ENCODE assay signal across 8 mouse cellular contexts in genomic region chr8:120537207-120537817, GRCm38 (mm10). TPM values are rescaled to one million over a fixed set of nuclear protein-coding genes. Genes with fewer than 3 reads are reported as not detected.
DNase-seq lines count a peak whose midpoint lies in the region; ATAC-seq lines count a peak whose summit lies in the region.

No protein-coding gene starts in this region.

- H3K27ac ChIP-seq in intestine, embryonic 16.5 days (ENCODE audit: low read length) = peak overlapping the region; percentile 94
- H3K27ac ChIP-seq in liver, embryonic 12.5 days = peak overlapping the region; percentile 94

- H3K4me3 ChIP-seq in intestine, embryonic 16.5 days (ENCODE audit: low read length) = peak overlapping the region; percentile 68
- peak overlapping the region; percentile 88 for H3K4me3 ChIP-seq in liver, embryonic 12.5 days

- H3K4me2 ChIP-seq in intestine, embryonic 16.5 days (ENCODE audit: low read depth, low read length) = peak overlapping the region; percentile 99
- peak overlapping the region; percentile 100 for H3K4me2 ChIP-seq in liver, embryonic 12.5 days

- peak; percentile 71 for DNase-seq in layer of hippocampus, adult 9-11 months
- DNase-seq in layer of hippocampus, adult 9-10 months (ENCODE audit: low spot score) = no peak
- DNase-seq in cerebellum, postnatal 36 days = peak; percentile 78 to 85
- DNase-seq in naive thymus-derived CD4-positive, alpha-beta T cell, adult 2 months (ENCODE audit: low read depth) = peak; percentile 86
- peak; percentile 83 for DNase-seq in splenic B cell, adult 2 months (ENCODE audit: low read depth, low spot score)

- peak; percentile 18 for ATAC-seq in granulocyte monocyte progenitor cell, adult 5-6 weeks (replicated peaks; ENCODE audit: poor library complexity, severe bottlenecking)
- peak; percentile 76 for ATAC-seq in intestine, embryonic 16.5 days
- ATAC-seq in liver, embryonic 12.5 days = peak; percentile 82

- H3K36me3 ChIP-seq in intestine, embryonic 16.5 days (ENCODE audit: control insufficient read depth, insufficient read depth, low read length) = no peaks in the 10 kb centered on the region
- H3K36me3 ChIP-seq in liver, embryonic 12.5 days = 0 out of 2 replicates have a peak, but pooled peaks cover 3% of the 10 kb centered on the region
- no peaks in the 10 kb centered on the region for H3K36me3 ChIP-seq in splenic B cell, adult 2 months (ENCODE audit: control insufficient read depth, insufficient read depth, low read length, poor library complexity, severe bottlenecking)

- H3K9ac ChIP-seq in intestine, embryonic 16.5 days (ENCODE audit: low read depth, low read length) = peak overlapping the region; percentile 70
- peak overlapping the region; percentile 93 for H3K9ac ChIP-seq in liver, embryonic 12.5 days

- peaks cover 81% of the 10 kb centered on the region for H3K4me1 ChIP-seq in intestine, embryonic 16.5 days (ENCODE audit: control insufficient read depth, insufficient read depth, low read length)
- H3K4me1 ChIP-seq in liver, embryonic 12.5 days = peaks cover 92% of the 10 kb centered on the region

- WGBS in intestine, embryonic 16.5 days = under 1% methylated on average over 71 of the region's 79 CpGs
- 1% methylated on average over 79 of the region's 79 CpGs for WGBS in liver, embryonic 12.5 days (ENCODE audit: insufficient replicate concordance)

- no peaks in the 10 kb centered on the region for H3K27me3 ChIP-seq in intestine, embryonic 16.5 days (replicated peaks; ENCODE audit: control insufficient read depth, insufficient read depth, low read length)
- H3K27me3 ChIP-seq in liver, embryonic 12.5 days (replicated peaks) = no peaks in the 10 kb centered on the region
- H3K27me3 ChIP-seq in splenic B cell, adult 2 months (ENCODE audit: control insufficient read depth, insufficient read depth, low read length, poor library complexity, severe bottlenecking) = no peaks in the 10 kb centered on the region

- H3K9me3 ChIP-seq in intestine, embryonic 16.5 days (ENCODE audit: control insufficient read depth, low read length) = no peaks in the 10 kb centered on the region
- H3K9me3 ChIP-seq in liver, embryonic 12.5 days (replicated peaks) = no peaks in the 10 kb centered on the region

RNA-seq across cellular contexts. Expression of gene Gins2, which starts 51.8 kb away (rescaled TPM):
- 54.6 and 81.8 TPM in 2 replicates for total RNA-seq in granulocyte monocyte progenitor cell, adult 5-6 weeks (2014; fragmentation: Nextera tagmentation)
- 42.4 and 47.6 TPM in 2 replicates for total RNA-seq in granulocyte monocyte progenitor cell, adult 5-6 weeks (2017)
- polyA plus RNA-seq in intestine, embryonic 16.5 days (2015; fragmentation: Nextera tagmentation; extraction: Ambion mirVana) = 75.1 and 87.5 TPM in 2 replicates
- 77.5 and 81.2 TPM in 2 replicates for polyA plus RNA-seq in liver, embryonic 12.5 days (2016; fragmentation: Nextera tagmentation; extraction: Ambion mirVana)

Comparison
In these comparisons a context has a peak if more than half of its experiments do, and no peak if none do; other contexts are left out.
1. ATAC-seq: peak in every context shown above with its lines; median percentile 82 in liver, embryonic 12.5 days; 76 in intestine, embryonic 16.5 days; 18 in granulocyte monocyte progenitor cell, adult 5-6 weeks.